Mouse (Mus musculus) bone marrow, adult 2 months (tissue): Measurements from ENCODE around the gene Sdc4. TPM values are rescaled to one million over a fixed set of nuclear protein-coding genes. Genes with fewer than 3 reads are reported as not detected.

ENCODE experiments used
- H3K27ac ChIP-seq: fragments of 200-500 bp; 2 replicates; pipeline ENCODE4 v1.5.1; 2012; ENCODE audit warnings: low read depth, mild to moderate bottlenecking, control low read depth, inconsistent platforms, low read length; ENCODE audit not compliant: control insufficient read depth, poor library complexity, insufficient read depth
- H3K4me1 ChIP-seq: fragments of 200-500 bp; 2 replicates; pipeline ENCODE4 v1.6.1; 2011; ENCODE audit warnings: low read length; ENCODE audit not compliant: control insufficient read depth, insufficient read depth
- H3K4me3 ChIP-seq: fragments of 200-500 bp; replicated peaks from 2 replicates; pipeline ENCODE3; 2011; ENCODE audit warnings: mild to moderate bottlenecking, low read depth, low read length, control low read depth; ENCODE audit not compliant: control insufficient read depth
- CTCF ChIP-seq: fragments of 200-500 bp; IDR thresholded peaks from 2 replicates; pipeline ENCODE4 v1.5.1; 2011; ENCODE audit warnings: low read length, control low read depth; ENCODE audit not compliant: control insufficient read depth, insufficient read depth
- POLR2A ChIP-seq: fragments of 200-500 bp; IDR thresholded peaks from 2 replicates; pipeline ENCODE4 v1.6.1; 2011; ENCODE audit warnings: low read depth, mild to moderate bottlenecking, control low read depth, low read length, borderline replicate concordance; ENCODE audit not compliant: control insufficient read depth
- WGBS: fragments of 180-500 bp; shearing (Covaris S2); methylation state at CpG from one replicate; pipeline ENCODE4 v1.1.7; 2018; 5-methylcytosine and 5-hydroxymethylcytosine counted together
- polyA plus RNA-seq: library from polyadenylated mRNA; stranded (reverse); fragments of >200 nt; gene quantifications from 2 replicates; pipeline ENCODE4 v1.2.4, GENCODE M21; 2011; ENCODE audit warnings: low replicate concordance; ENCODE audit not compliant: missing spikeins, insufficient read depth, insufficient read length

Sdc4 gene
- polyA plus RNA-seq, 1 experiment = 22.1 TPM

- Histone ChIP-seq H3K4me3 (no peak overlapping the region), H3K27ac (no peak overlapping the region), H3K4me1 (peaks cover 3% of the 10 kb centered on the region)
- 49% methylated on average over 28 of the region's 28 CpGs for WGBS
- TF ChIP-seq CTCF (no peak), POLR2A (no peak; the same call in 1 of the 2 replicates)
These were observed 29.5 kb downstream of the Sdc4 start for GRCm38 (mm10) chr2:164414167-164414566.

- H3K4me3 ChIP-seq = no peak overlapping the region
- no peak overlapping the region for H3K27ac ChIP-seq
- 2% methylated on average over 22 of the region's 22 CpGs for WGBS
- no peaks in the 10 kb centered on the region for H3K4me1 ChIP-seq
- peak; percentile 90 for TF ChIP-seq CTCF
- TF ChIP-seq POLR2A = no peak
These were observed 36.0 kb downstream of the Sdc4 start for GRCm38 (mm10) chr2:164407708-164408107.

- TF ChIP-seq CTCF (no peak), POLR2A (no peak)
- 44% methylated on average over 5 of the region's 5 CpGs for WGBS
- no peaks in the 10 kb centered on the region for H3K4me1 ChIP-seq
- no peak overlapping the region for H3K4me3 ChIP-seq
- no peak overlapping the region for H3K27ac ChIP-seq
These were observed 38.2 kb downstream of the Sdc4 start for GRCm38 (mm10) chr2:164405519-164405918.

GRCm38 (mm10) chr2:164405060-164405459 is 38.6 kb downstream of the Sdc4 start, which contains the start of gene Matn4:
Gene Matn4, minus strand, starts transcription at chr2:164405160.
- 22% methylated on average over 9 of the region's 9 CpGs for WGBS
- no peaks in the 10 kb centered on the region for H3K4me1 ChIP-seq
- TF ChIP-seq CTCF = no peak
- no peak for TF ChIP-seq POLR2A
- no peak within 1 kb of the TSS for H3K4me3 ChIP-seq
- H3K27ac ChIP-seq = no peak within 1 kb of the TSS

GRCm38 (mm10) chr2:164404082-164404990 is 39.4 kb downstream of the Sdc4 start:
- H3K4me1 ChIP-seq = no peaks in the 10 kb centered on the region
- 9% methylated on average over 49 of the region's 49 CpGs for WGBS
- H3K4me3 ChIP-seq = no peak overlapping the region
- TF ChIP-seq POLR2A = no peak
- TF ChIP-seq CTCF = no peak
- no peak overlapping the region for H3K27ac ChIP-seq

GRCm38 (mm10) chr2:164403396-164404081 is 40.1 kb downstream of the Sdc4 start:
- Histone ChIP-seq H3K27ac (no peak overlapping the region), H3K4me3 (no peak overlapping the region), H3K4me1 (no peaks in the 10 kb centered on the region)
- WGBS = 17% methylated on average over 14 of the region's 14 CpGs
- TF ChIP-seq CTCF = no peak
- TF ChIP-seq POLR2A = no peak

- TF ChIP-seq POLR2A (no peak), CTCF (peak; percentile 79)
- no peak within 1 kb of the TSS for H3K27ac ChIP-seq
- WGBS = 8% methylated on average over 17 of the region's 17 CpGs
- no peaks in the 10 kb centered on the region for H3K4me1 ChIP-seq
- H3K4me3 ChIP-seq = no peak within 1 kb of the TSS
These were observed 40.8 kb downstream of the Sdc4 start, which contains the start of gene Rbpjl for GRCm38 (mm10) chr2:164402906-164403305. Gene Rbpjl, plus strand, starts transcription at chr2:164403141.

- no peak for TF ChIP-seq CTCF
- TF ChIP-seq POLR2A = no peak
- whole genome bisulfite sequencing = 56% methylated on average over 12 of the region's 12 CpGs
- Histone ChIP-seq H3K27ac (no peak overlapping the region), H3K4me3 (no peak overlapping the region), H3K4me1 (no peaks in the 10 kb centered on the region)
These were observed 46.8 kb downstream of the Sdc4 start for GRCm38 (mm10) chr2:164396911-164397310.
